Comparison of ENCODE assay signal across 24 mouse cellular contexts in the genomic region with DNA sequence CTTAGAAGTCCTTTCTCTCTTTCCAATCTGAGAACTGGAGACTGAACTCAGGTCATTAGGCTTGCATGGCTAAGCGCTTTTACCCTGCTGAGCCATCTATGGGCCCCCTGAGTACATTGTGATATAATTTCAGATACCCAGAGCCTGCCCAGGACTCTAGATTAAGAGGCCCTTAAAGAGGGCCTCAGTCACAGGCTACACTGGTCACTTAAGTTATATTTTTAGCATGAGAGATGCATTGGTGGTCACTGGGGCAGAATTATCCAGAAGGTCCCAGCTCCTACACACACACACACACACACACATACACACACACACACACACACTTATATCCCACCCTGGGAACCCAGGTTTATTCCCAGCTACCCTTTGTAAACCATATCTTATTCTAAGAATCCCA.
DNase-seq lines count a peak whose midpoint lies in the region; ATAC-seq lines count a peak whose summit lies in the region.
"Had no signal": no experiment of that assay in that cellular context is flagged by ENCODE, and none has a peak within 500 bp of the region (broad histone marks: within the 10 kb centered on the region; RNA-seq: fewer than 3 reads in every experiment).

No protein-coding gene starts in this region.

- H3K9ac ChIP-seq in heart, embryonic 13.5 days = no peak overlapping the region
- H3K9ac ChIP-seq in heart, embryonic 16.5 days (ENCODE audit: low read length) = no peak overlapping the region
- H3K9ac ChIP-seq: embryonic facial prominence, embryonic 13.5 days; forebrain, embryonic 12.5 days; forebrain, embryonic 15.5 days; hindbrain, embryonic 12.5 days; hindbrain, embryonic 15.5 days had no signal

- H3K4me1 ChIP-seq in heart, embryonic 10.5 days = 0 out of 2 replicates have a peak, but pooled peaks cover 7% of the 10 kb centered on the region
- H3K4me1 ChIP-seq in heart, embryonic 13.5 days = peaks cover 16% of the 10 kb centered on the region
- H3K4me1 ChIP-seq in heart, embryonic 16.5 days (ENCODE audit: control insufficient read depth, insufficient read depth, low read length) = peaks cover 6% of the 10 kb centered on the region
- H3K4me1 ChIP-seq: embryonic facial prominence, embryonic 10.5 days; embryonic facial prominence, embryonic 13.5 days; forebrain, embryonic 12.5 days; forebrain, embryonic 15.5 days; hindbrain, embryonic 12.5 days; hindbrain, embryonic 15.5 days had no signal

- ATAC-seq in heart, embryonic 13.5 days (ENCODE audit: extremely low read depth, insufficient number of reproducible peaks, low FRiP score, low TSS enrichment) = no peak; the same call in 1 of the 2 replicates
- ATAC-seq in heart, embryonic 16.5 days (replicated peaks; ENCODE audit: extremely low read depth, insufficient read depth, low FRiP score) = peak; percentile 40; the same call in 1 of the 2 replicates
- ATAC-seq: activated CD4-positive, CD25-positive, alpha-beta regulatory T cell, adult 4 months; forebrain, embryonic 15.5 days; intestine, postnatal 0 days had no signal

- DNase-seq in heart, embryonic 10.5 days (ENCODE audit: low spot score) = no peak
- no peak for DNase-seq in heart, adult 11 months
- DNase-seq in heart, postnatal 10 days = no peak
- no peak for DNase-seq in heart, adult 18-20 months
- DNase-seq: adrenal gland, adult 8-10 months; adrenal gland, postnatal 25 days; cerebellum, adult 11-12 months; cerebellum, adult 8-10 months; cerebellum, postnatal 10 days; cerebellum, postnatal 36 days; embryo, embryonic 11 days; gastrocnemius, postnatal 25 days; kidney, adult 8-10 months had no signal

- H3K4me2 ChIP-seq in heart, embryonic 13.5 days = no peak overlapping the region
- no peak overlapping the region for H3K4me2 ChIP-seq in heart, embryonic 16.5 days (ENCODE audit: low read depth, low read length)
- H3K4me2 ChIP-seq: embryonic facial prominence, embryonic 13.5 days; forebrain, embryonic 12.5 days; forebrain, embryonic 15.5 days; hindbrain, embryonic 12.5 days; hindbrain, embryonic 15.5 days had no signal

- WGBS in heart, embryonic 10.5 days = 59% methylated on average over 1 of the region's 1 CpGs
- WGBS in heart, embryonic 13.5 days = 46% methylated on average over 1 of the region's 1 CpGs
- WGBS in heart, embryonic 16.5 days = 50% methylated on average over 1 of the region's 1 CpGs

- peak overlapping the region; percentile 22; the same call in 1 of the 2 replicates for H3K27ac ChIP-seq in heart, embryonic 10.5 days
- peak overlapping the region; percentile 67 for H3K27ac ChIP-seq in heart, embryonic 13.5 days (replicated peaks)
- peak overlapping the region; percentile 10 for H3K27ac ChIP-seq in heart, embryonic 16.5 days (ENCODE audit: low read length)
- H3K27ac ChIP-seq: embryonic facial prominence, embryonic 10.5 days; embryonic facial prominence, embryonic 13.5 days; forebrain, embryonic 12.5 days; forebrain, embryonic 15.5 days; hindbrain, embryonic 12.5 days; hindbrain, embryonic 15.5 days had no signal

- intact Hi-C loops in heart, postnatal 10 days (cut with DNase I) = no loop called here

- no peaks in the 10 kb centered on the region for H3K9me3 ChIP-seq in heart, embryonic 10.5 days
- no peaks in the 10 kb centered on the region for H3K9me3 ChIP-seq in heart, embryonic 13.5 days
- no peaks in the 10 kb centered on the region for H3K9me3 ChIP-seq in heart, embryonic 16.5 days (replicated peaks; ENCODE audit: control insufficient read depth, low read length)
- H3K9me3 ChIP-seq: embryonic facial prominence, embryonic 10.5 days; embryonic facial prominence, embryonic 13.5 days; forebrain, embryonic 12.5 days; forebrain, embryonic 15.5 days; hindbrain, embryonic 12.5 days; hindbrain, embryonic 15.5 days had no signal

- H3K27me3 ChIP-seq in heart, embryonic 10.5 days (ENCODE audit: insufficient read depth, poor library complexity, severe bottlenecking) = no peaks in the 10 kb centered on the region
- no peaks in the 10 kb centered on the region for H3K27me3 ChIP-seq in heart, embryonic 13.5 days (replicated peaks)
- H3K27me3 ChIP-seq in heart, embryonic 16.5 days (ENCODE audit: control insufficient read depth, insufficient read depth, low read length) = no peaks in the 10 kb centered on the region
- H3K27me3 ChIP-seq: embryonic facial prominence, embryonic 13.5 days; forebrain, embryonic 12.5 days; forebrain, embryonic 15.5 days; hindbrain, embryonic 12.5 days; hindbrain, embryonic 15.5 days had no signal

- H3K4me3 ChIP-seq in heart, embryonic 10.5 days = no peak overlapping the region
- no peak overlapping the region for H3K4me3 ChIP-seq in heart, embryonic 13.5 days
- H3K4me3 ChIP-seq in heart, embryonic 16.5 days (ENCODE audit: low read length) = no peak overlapping the region
- H3K4me3 ChIP-seq: embryonic facial prominence, embryonic 10.5 days; embryonic facial prominence, embryonic 13.5 days; erythroblast, embryonic 14.5 days; forebrain, embryonic 12.5 days; forebrain, embryonic 15.5 days; hindbrain, embryonic 12.5 days; hindbrain, embryonic 15.5 days had no signal

- H3K36me3 ChIP-seq in heart, embryonic 10.5 days = peaks cover 84% of the 10 kb centered on the region
- peaks cover 79% of the 10 kb centered on the region for H3K36me3 ChIP-seq in heart, embryonic 13.5 days
- H3K36me3 ChIP-seq in heart, embryonic 16.5 days (ENCODE audit: control insufficient read depth, insufficient read depth) = peaks cover 50% of the 10 kb centered on the region

Comparison
In these comparisons a context has a peak if more than half of its experiments do, and no peak if none do; other contexts are left out.
1. H3K27ac ChIP-seq: peak in every context shown above with its lines; median percentile 67 in heart, embryonic 13.5 days; 22 in heart, embryonic 10.5 days; 10 in heart, embryonic 16.5 days.